Mouse (Mus musculus) right cerebral cortex, postnatal 36 days (tissue): ENCODE results near the gene Tom1.
A peak's percentile ranks its signal among the peaks of the same experiment; 100 is the strongest.

ENCODE experiments used
- DNase-seq, 2 experiments: peaks; one replicate each; pipeline ENCODE4 v3.0.0; 2022; ENCODE audit warnings: low spot score in 2 of 2, mixed read lengths in 1 of 2

The Tom1 gene

DNA sequence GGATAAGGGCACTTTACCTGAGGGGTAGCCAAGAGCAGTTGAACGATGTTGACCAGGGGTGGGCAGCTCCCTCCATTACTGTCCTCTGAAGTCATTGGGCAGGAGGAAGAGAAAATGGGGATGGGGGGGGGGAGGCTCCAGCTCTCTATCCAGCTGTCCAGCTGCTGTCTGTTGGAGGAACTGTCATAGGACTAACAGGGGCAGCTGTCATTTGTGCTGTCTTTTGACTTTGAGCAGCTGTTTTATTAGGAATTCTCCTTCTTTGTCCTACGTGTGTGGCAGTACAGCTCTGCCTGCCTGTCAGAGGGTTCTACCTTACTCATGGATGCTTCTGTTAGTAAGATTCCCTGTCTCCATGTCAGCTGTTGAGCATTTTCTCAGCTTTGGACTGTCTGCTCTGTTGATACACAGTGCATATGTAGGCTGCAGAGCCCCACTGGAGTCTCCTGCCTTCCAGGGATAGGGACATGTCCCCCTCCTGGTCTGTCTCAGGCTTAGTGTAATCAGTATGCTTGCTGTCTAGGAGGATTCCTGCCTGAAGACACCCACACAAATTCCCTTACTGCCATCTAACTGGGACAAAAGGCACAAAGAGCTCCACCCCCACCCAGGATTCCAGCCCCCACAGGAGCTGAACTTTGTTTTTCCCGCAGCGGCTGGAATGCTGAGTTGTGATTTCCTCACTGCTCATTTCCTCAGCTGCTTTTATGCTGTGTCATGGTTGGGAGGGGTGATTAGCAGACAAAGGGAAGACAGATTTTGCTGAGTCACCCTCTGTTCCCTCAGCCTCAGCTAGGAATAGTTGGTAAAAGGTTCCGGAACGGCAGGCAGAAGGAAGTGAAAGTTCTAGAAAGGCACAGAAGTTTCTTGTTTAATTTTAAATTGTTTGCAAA is 55.7 kb downstream of the Tom1 start:
- peak; percentile 46 to 68 for DNase-seq

DNA sequence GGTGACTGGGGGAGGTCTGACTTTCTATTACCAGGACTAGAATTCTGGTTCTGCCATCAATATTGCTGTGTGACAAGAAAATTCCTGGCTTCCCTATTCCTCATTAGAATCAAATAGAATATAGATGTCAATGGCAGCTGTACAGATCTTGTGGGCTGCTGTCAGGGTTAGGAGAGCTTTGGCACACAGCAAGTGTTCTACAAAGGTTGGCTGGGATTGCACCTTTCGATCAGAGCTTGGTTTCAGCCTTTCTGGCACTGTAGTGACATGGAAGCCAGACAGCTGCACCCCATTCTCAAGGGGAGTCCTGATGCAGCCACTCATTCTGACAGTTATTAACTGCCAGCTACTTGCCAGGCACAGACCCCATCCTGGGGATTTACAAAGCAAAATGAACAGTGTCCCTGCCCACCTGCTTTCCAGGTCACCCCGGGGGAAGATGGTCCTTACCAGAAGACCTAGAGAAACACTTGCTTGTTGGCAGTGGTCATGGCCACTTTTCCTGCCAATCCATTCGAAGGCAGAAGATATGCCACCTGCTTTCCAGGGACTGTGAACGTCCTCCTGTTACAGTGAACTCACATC is 57.4 kb downstream of the Tom1 start:
- no peak for DNase-seq

DNA sequence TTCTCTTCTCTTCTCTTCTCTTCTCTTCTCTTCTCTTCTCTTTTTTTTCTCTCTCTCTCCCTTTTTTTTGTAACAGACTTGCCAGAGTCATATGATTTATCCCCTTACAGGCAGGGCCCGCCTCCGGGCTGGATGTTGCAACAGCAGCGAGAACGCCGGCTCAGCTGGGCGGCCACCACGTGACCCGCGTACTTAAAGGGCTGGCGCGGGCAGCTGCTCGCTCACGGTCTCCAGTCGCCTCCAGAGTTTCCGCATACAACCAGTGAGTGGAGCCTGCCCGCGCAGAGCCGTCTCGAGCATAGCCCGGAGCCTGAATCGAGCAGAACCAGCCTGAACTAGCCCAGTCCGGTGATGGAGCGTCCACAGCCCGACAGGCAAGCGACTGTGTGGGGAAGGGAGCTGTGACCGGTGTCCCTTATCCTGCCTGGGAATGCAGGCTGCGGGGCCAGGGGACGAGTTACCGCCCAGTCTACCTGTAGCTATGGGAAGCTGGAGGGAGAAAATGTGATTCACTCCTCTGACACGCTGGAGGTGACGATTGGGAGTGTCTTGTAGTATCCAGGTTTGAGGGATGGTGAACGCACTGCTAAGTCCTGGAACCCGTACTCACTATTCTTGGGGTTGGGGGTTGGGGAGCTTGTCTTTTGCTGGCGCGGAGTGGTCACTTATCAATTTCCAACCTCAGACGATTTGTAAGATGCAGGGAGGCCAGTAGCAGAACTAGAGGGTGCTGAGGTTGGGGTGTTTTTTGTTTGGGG is 60.1 kb downstream of the Tom1 start, which contains the start of gene Hmox1:
TSS of gene Hmox1 (plus strand) at position 223 of the 758 bp plus-strand sequence.
- DNase-seq = peak; percentile 88

DNA sequence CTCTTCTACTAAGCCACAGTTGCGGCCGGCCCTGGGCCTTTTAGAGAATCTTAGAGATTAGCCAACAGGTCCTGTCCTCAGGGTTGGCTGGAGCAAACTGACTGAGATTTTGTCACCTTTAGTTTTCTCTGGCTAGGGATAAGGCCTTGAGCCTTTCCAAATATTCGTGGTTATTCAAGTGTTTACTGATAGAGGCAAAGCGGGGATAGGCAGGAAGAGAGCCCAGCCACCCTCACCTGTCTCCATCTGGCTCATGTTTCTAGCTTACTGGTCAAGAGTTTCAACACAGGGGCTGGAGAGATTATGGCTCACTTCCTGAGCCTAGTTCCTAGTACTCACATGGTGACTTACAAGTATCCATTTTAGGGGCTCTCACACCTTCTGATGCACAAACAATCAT is 69.5 kb downstream of the Tom1 start:
- DNase-seq = no peak

DNA sequence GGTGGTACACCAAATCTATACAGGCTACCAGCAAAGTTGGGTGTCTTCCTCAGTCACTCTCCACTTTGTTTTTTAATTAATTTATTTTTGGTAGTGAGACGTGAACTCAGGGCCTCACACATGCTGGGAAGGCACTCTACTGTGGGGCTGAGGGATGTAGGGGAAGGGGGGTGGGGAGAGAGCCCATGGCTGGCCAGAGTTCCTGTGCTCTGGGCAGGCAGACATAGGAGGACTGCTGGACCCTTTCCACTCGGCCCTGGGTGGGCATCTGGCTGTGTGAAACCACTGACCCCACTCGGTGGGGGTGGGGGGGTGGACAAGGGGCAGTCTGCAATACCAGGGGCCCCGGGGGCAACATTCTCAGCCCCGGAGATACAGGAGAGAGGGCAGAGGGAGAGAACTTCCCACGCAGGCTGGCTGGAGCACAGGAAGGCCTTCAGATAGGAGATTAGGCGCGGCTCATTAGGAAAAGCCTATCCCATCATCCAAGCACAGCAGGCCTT is 69.9 kb downstream of the Tom1 start:
- DNase-seq = no peak

DNA sequence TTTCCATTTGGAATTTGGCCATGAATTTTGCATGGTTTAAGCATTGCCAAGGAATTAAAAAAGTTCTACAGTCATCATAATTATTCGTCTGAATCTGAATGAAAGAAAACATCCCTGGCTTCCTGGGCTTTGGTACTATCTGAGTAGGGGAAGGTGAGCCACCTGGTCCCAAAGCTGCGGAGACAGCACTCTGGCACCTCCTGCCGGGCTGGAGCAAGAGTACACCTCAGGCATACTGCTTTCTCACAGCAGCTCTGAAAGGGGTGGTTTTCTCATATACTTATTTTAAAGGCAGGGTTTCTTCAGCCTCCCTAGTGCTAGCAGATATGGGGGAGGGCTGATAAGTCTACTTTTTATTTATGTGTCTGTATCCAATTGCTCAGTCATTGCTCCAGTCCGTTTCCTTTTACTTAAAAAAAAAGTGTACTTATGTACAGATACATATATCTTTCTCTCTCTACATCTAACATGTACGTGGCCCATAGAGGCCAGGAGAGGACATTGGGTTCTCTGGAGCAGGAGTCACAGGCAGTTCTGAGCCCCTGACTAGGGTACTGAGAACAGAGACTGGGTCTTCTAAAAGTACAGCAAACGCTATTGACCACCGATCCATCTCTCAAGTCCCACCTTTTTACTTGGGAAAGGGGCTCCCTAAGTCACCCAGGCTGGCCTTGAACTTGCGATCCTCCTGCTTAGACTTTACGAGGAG is 75.2 kb downstream of the Tom1 start:
- peak; percentile 60 to 68 for DNase-seq

DNA sequence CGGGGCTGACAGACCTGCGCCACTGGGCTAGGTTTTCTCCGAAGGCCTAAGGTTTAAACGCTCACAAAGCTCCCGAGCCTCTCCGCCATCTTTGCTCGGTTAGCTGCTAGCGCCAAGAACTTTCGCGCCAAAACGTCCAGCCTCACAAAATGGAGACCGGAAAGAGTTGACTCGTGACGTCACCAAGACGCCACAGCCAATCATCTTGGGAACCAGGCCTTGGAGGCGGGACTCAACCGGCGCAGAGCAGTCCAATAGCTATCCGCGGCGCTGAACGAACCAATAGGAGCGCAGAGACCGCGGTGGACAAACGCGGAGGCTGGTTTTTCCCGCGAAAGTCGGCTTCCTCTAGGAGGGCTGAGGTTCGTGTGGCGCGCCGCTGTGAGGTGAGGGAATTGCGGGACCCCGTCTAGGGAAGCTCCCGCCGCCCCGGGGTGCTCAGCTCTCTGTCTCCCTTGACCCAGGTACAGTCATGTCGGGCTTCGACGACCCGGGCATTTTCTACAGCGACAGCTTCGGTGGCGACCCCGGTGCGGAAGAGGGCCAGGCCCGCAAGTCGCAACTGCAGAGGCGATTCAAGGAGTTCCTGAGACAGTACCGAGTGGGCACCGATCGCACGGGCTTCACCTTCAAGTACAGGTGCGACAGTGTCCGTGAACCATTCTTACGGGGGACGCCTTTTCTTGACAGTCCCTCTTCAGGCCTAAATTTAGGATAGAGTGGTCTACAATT is 75.9 kb downstream of the Tom1 start, which contains the start of gene Mcm5:
TSS of gene Mcm5 (plus strand) at position 334 of the 732 bp plus-strand sequence.
- peak; percentile 98 to 99 for DNase-seq

DNA sequence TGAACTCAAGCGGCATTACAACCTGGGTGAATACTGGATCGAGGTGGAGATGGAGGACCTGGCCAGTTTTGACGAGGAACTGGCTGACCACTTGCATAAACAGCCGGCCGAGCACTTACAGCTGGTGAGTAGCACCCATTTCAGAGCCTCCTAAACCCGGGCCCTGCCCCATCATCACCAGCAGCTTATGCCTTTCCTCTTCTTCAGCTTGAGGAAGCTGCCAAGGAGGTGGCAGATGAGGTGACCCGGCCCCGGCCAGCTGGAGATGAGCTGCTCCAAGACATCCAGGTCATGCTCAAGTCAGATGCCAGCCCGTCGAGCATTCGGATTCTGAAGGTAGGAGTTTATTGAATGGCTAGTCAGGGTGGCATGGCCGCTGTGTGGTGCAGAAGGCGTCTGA is 76.6 kb downstream of the Tom1 start:
- no peak for DNase-seq

DNA sequence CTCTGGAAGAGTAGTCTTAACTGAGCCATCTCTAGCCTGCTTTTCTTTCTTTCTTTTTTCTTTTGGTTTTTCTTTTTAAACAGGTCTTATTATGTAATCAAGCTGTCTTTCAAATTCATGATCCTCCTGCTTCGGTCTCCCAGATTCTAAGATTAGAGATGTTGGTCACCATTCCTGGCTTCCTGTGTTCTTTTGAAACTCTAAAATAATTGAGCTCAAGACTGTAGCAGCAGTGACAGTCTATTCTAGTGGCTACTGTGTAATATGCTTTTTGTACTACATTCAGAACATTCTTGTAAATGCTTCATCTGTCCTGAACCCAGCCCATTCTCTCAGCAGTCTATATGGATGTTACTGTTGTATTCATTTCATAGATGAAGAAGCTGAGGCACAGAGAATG is 85.0 kb downstream of the Tom1 start:
- DNase-seq = no peak

DNA sequence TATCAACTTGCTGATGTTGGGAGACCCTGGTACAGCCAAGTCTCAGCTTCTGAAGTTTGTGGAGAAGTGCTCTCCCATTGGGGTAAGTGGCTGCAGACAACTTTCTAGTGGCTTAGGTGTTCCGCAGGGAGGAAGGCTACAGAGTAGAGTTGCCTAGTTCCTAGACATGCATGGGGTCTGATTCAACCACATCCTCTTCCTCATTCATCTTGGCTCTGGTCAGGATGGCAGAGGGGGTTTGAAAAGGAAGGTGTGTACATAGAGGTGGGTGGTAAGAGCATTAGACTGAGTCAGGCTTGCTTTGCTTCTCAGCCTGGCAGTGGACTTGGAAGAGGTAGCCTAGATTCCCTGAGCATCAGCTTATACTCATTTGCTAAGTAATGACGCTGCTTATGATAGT is 85.8 kb downstream of the Tom1 start:
- DNase-seq = no peak
